Mouse (Mus musculus) forebrain, embryonic 11.5 days (tissue): Measurements from ENCODE around the gene Dgcr6. TPM values are rescaled to one million over a fixed set of nuclear protein-coding genes. Genes with fewer than 3 reads are reported as not detected.
"Not testable (repeated sequence)": the region's sequence is repeated elsewhere in the genome, so short reads cannot be mapped to it uniquely, and the experiment has no call there.

Experiments
- ATAC-seq: fragments of 200-750 bp; cut with Nextera tagmentation; replicated peaks from 2 replicates; pipeline ENCODE4 v1.8.0; 2017; ENCODE audit warnings: moderate TSS enrichment; ENCODE audit not compliant: low FRiP score
- DNase-seq: peaks from one replicate; pipeline ENCODE4 v3.0.0-alpha.2; 2017; ENCODE audit warnings: low spot score
- H3K27ac ChIP-seq: fragments of 300-500 bp; sonication (generic); 2 replicates; pipeline ENCODE4 v1.5.1; 2014; ENCODE audit warnings: low read depth, low read length
- H3K27me3 ChIP-seq: fragments of 300-500 bp; sonication (generic); 2 replicates; pipeline ENCODE4 v1.6.1; 2014; ENCODE audit warnings: mild to moderate bottlenecking, low read length, mixed read lengths; ENCODE audit not compliant: control insufficient read depth, insufficient read depth
- H3K36me3 ChIP-seq: fragments of 300-500 bp; sonication (generic); 2 replicates; pipeline ENCODE4 v1.6.1; 2014; ENCODE audit warnings: mild to moderate bottlenecking, low read length, moderate library complexity, mixed read lengths; ENCODE audit not compliant: control insufficient read depth, insufficient read depth
- H3K4me1 ChIP-seq: fragments of 300-500 bp; sonication (generic); replicated peaks from 2 replicates; pipeline ENCODE4 v1.6.1; 2014; ENCODE audit warnings: low read length, mixed read lengths; ENCODE audit not compliant: control insufficient read depth, insufficient read depth
- H3K4me2 ChIP-seq: fragments of 300-500 bp; sonication (generic); 2 replicates; pipeline ENCODE4 v1.6.1; 2014; ENCODE audit warnings: low read depth, mild to moderate bottlenecking, low read length, moderate library complexity, mixed read lengths; ENCODE audit not compliant: severe bottlenecking
- H3K4me3 ChIP-seq: fragments of 300-500 bp; sonication (generic); 2 replicates; pipeline ENCODE4 v1.5.1; 2014; ENCODE audit warnings: low read depth, low read length
- H3K9ac ChIP-seq: fragments of 300-500 bp; sonication (generic); 2 replicates; pipeline ENCODE4 v1.6.1; 2014; ENCODE audit warnings: low read length
- H3K9me3 ChIP-seq: fragments of 300-500 bp; sonication (generic); 2 replicates; pipeline ENCODE4 v1.6.1; 2016; ENCODE audit warnings: low read length, mixed read lengths; ENCODE audit not compliant: control insufficient read depth
- WGBS: fragments of 180-500 bp; shearing (Covaris S2); extraction: QIAGEN DNeasy Blood & Tissue Kit; methylation state at CpG from one replicate; pipeline ENCODE4 v1.1.7; 2014; 5-methylcytosine and 5-hydroxymethylcytosine counted together
- polyA plus RNA-seq: library from polyadenylated mRNA; unstranded; fragments of >200 nt; fragmentation: Nextera tagmentation; extraction: Ambion mirVana; gene quantifications from 2 replicates; pipeline ENCODE4 v1.2.1, GENCODE M21; 2014

The Dgcr6 gene
- polyA plus RNA-seq = 134 and 148 TPM in 2 replicates

DNA sequence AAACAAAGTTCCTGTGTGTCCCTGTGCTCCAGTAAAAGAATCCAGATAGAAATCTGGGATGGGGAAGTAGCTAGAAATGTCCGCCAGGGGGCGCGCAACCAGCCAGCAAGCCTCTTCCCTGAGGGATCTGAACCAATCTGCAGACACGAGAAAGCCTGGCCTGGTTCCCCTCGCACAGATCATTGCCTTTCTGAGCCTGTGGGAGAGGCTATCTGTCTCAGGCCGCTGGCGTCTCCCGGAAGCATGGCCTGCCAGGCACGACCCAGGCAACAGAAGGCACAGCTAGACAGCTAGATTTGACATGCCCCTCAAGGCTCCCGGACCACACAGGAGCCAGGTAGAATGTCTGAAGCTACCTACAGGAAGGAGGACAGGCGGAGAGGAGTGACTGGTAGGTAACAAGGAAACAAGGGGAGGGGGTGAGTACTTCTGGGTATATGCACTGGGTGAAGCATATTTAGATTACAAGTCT is at the start of gene Dgcr6:
Dgcr6 (plus strand) TSS at position 130 of the 472 bp plus-strand sequence.
- DNase-seq (peak; percentile 91), ATAC-seq (peak; percentile 60; the same call in 1 of the 2 replicates)
- Histone ChIP-seq H3K36me3 (no peaks in the 10 kb centered on the region), H3K4me1 (no peaks in the 10 kb centered on the region), H3K4me2 (no peak within 1 kb of the TSS), H3K9me3 (no peaks in the 10 kb centered on the region), H3K27ac (no peak within 1 kb of the TSS), H3K27me3 (no peaks in the 10 kb centered on the region), H3K9ac (0 out of 2 replicates have a peak within 1 kb of the TSS, but pooled peaks have one; percentile 39), H3K4me3 (no peak within 1 kb of the TSS)
- 13% methylated on average over 11 of the region's 11 CpGs for WGBS

DNA sequence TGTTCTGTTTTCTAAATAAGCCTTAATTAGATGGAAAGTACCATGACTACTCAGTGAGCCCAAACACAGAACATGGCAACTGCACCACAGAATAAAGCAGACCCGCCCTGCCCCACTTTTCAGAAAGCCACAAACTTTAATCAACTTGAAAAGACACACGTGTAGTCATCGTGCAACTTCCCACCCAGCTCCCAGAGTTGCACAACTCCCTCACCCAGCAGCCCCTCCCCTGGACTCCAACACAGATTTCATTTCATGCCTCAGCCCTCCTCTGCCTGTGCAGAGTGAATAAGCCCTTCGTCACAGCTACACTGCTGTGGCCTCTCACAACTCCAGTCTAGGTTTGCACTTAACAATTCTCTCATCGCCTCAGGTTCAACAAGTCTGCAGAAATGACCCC is 48.1 kb upstream of the Dgcr6 start:
- H3K27ac ChIP-seq = no peak overlapping the region
- ATAC-seq = no peak
- H3K4me1 ChIP-seq = no peaks in the 10 kb centered on the region

DNA sequence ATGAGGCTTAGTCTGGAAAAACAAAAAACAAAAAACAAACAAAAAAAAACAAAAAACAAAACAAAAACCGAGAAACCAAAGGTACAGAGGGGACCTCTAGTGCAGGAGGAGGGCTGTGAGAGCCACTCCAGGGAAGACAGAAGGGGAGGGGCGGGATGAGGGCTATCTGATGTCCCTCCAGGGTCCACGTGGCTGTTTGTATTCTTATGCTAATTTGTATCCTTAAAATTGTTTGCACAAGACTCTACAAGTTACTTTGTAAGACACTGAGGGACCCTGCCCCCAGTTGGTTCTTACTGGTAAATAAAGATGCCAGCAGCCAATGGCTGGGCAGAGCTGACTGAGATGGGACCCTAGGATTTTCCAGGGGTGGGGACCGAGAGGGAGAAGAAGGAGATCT is 45.6 kb upstream of the Dgcr6 start:
- Histone ChIP-seq H3K4me1 (no peaks in the 10 kb centered on the region), H3K4me2 (no peak overlapping the region), H3K27ac (no peak overlapping the region), H3K27me3 (no peaks in the 10 kb centered on the region), H3K4me3 (no peak overlapping the region), H3K9ac (no peak overlapping the region), H3K9me3 (no peaks in the 10 kb centered on the region), H3K36me3 (no peaks in the 10 kb centered on the region)
- DNase-seq (no peak), ATAC-seq (no peak)
- 37% methylated on average over 4 of the region's 4 CpGs for WGBS

More for the DNA sequence above, 48.1 kb upstream of the Dgcr6 start:
- Histone ChIP-seq H3K9ac (no peak overlapping the region), H3K27me3 (no peaks in the 10 kb centered on the region), H3K4me3 (no peak overlapping the region), H3K36me3 (no peaks in the 10 kb centered on the region), H3K9me3 (no peaks in the 10 kb centered on the region), H3K4me2 (no peak overlapping the region)
- DNase-seq = no peak
- WGBS = 64% methylated on average over 5 of the region's 5 CpGs

DNA sequence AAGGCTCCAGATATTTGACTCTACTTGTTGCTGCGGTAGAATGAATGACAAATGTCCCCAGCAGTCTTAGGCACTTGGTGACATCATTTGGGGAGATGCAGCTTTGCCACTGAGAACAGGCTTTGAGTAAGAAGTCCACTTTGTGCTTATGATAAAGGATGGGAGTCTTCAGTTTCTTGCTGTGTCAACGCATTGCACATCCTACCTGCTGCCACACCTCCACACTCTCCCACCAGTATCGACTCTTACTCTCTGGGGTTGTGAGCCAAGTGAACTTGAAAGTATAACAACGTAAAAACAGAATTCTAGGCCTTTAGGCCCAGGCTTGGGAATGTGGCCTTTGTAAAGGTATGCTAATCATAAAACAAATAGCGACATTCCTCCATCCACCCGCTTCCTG is 41.6 kb upstream of the Dgcr6 start:
- no peak for DNase-seq
- H3K36me3 ChIP-seq = no peaks in the 10 kb centered on the region

DNA sequence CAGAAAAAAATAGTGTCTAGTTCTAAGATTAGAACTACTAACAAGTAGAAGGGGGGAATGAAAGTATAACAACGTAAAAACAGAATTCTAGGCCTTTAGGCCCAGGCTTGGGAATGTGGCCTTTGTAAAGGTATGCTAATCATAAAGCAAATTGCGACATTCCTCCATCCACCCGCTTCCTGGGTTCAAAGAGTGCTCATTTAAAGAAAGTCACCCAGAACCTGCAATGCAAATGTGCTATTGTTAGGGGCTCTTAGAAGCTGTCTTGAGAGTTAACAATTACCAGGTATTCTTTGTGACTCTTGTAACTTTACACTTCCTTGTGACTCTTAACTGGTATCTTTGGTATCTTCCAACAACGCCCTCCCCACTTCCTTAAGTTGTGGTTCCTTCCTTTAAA is 36.2 kb upstream of the Dgcr6 start:
- H3K27ac ChIP-seq, H3K4me3 ChIP-seq, H3K9ac ChIP-seq, H3K9me3 ChIP-seq, H3K27me3 ChIP-seq, H3K4me2 ChIP-seq, ATAC-seq, DNase-seq, H3K36me3 ChIP-seq, H3K4me1 ChIP-seq: not testable (repeated sequence)
- WGBS = 74% methylated on average over 4 of the region's 4 CpGs

More for the DNA sequence above, 41.6 kb upstream of the Dgcr6 start:
- WGBS = 76% methylated on average over 6 of the region's 6 CpGs
- Histone ChIP-seq H3K27ac (no peak overlapping the region), H3K4me1 (no peaks in the 10 kb centered on the region), H3K27me3 (no peaks in the 10 kb centered on the region), H3K4me2 (no peak overlapping the region), H3K4me3 (no peak overlapping the region), H3K9me3 (no peaks in the 10 kb centered on the region), H3K9ac (no peak overlapping the region)
- no peak for ATAC-seq

DNA sequence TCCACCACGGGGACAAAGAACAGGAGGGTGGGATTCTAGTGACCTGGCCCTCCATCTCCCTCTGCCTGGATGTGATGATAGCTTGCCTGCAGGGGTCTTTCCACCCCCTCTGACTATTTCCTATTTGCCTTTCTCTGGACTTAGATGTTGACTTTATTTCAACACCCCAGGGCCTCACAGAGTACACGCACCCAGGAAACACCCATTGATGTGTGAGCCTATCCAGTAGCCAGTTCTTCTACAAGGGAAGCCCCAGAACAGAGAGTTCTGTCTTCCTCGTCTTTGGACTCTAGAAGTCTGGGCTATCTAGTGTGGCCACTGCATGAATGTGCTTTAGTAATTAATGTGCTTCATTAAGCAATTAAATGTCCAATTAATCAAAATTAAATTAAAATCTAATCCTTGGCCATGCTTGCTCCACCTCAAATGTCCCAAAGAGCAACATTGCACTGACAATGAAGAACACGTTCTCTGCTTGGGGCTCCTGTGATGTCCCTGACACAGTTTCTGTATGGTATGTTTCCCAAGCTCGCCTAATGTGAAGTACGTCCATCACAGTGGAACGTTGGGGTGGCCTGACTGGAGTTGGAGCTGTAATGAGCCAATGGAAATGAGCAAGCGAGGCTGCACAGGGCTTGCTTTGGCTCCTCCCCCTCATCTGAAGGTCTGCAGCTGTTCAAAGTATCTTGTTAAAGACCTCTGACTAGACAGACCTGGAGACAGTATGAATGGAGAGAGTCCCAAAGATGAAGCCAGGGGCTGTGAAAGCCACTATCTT is 29.7 kb upstream of the Dgcr6 start:
- Histone ChIP-seq H3K36me3 (no peaks in the 10 kb centered on the region), H3K9me3 (no peaks in the 10 kb centered on the region), H3K4me2 (no peak overlapping the region), H3K27ac (no peak overlapping the region), H3K9ac (no peak overlapping the region), H3K27me3 (no peaks in the 10 kb centered on the region), H3K4me3 (no peak overlapping the region), H3K4me1 (no peaks in the 10 kb centered on the region)
- 82% methylated on average over 8 of the region's 8 CpGs for WGBS
- DNase-seq (no peak), ATAC-seq (no peak)

DNA sequence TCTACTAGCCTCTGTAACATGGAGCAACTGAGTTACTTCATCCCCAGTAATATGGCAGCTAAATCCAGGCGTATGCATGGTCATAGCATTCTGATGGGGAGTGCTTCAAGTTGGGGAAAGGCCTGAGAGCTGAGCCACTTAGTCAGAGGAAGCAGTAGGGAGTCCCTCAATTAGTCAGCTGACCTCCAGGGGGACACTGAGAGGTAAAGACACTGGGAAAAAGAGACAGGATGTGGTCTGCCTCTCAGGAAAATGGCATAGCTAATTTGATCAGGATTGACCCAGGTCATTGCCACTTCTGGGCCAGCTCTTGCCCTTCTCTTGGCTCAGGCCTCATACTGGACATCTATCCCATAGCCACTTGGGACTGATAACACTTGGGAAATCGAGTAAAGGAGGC is 25.3 kb upstream of the Dgcr6 start:
- Histone ChIP-seq H3K4me3 (no peak overlapping the region), H3K9ac (no peak overlapping the region), H3K9me3 (no peaks in the 10 kb centered on the region), H3K36me3 (no peaks in the 10 kb centered on the region), H3K4me2 (no peak overlapping the region), H3K4me1 (no peaks in the 10 kb centered on the region), H3K27ac (no peak overlapping the region), H3K27me3 (no peaks in the 10 kb centered on the region)
- 56% methylated on average over 2 of the region's 2 CpGs for WGBS
- ATAC-seq = no peak
- DNase-seq = no peak

DNA sequence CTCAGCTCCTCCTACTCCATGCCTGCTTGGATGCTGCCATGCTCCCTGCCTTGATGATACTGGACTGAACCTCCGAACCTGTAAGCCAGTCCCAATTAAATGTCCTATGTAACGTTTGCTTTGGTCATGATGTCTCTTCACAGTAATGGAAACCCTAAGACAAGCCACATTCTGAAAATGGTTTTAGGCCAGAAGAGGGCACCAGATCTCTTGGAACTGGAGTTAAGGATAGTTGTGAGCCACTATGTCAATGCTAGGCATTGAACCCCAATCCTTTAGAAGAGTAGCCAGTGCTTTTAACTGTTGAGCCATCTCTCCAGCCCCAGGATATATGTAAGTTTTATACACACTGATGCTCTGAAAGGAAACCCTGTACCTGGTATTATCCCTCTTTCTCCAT is 20.9 kb upstream of the Dgcr6 start:
- ATAC-seq = no peak
- Histone ChIP-seq H3K9ac (no peak overlapping the region), H3K27ac (no peak overlapping the region), H3K36me3 (no peaks in the 10 kb centered on the region), H3K4me3 (no peak overlapping the region), H3K27me3 (no peaks in the 10 kb centered on the region), H3K9me3 (no peaks in the 10 kb centered on the region), H3K4me2 (no peak overlapping the region), H3K4me1 (no peaks in the 10 kb centered on the region)
- 43% methylated on average over 2 of the region's 2 CpGs for WGBS
- DNase-seq = no peak

DNA sequence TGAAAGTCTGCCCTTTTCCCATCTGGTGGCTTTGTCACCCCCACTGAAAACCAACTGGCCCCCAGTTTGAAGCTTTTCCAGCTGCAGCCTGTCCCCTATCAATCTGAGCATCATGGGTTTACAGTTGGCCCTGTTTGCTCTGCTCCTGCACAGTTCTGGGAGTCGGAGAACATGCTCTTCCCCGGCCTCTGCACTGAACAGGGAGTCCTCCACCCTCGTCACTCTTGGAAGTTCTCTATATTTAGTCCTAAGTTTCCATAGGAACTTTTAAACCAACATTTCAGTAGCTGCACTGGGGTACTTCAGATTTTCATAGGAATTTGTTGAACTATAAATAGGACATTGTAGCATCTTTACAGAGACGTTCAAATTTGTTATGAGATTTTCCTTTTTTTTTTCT is 19.4 kb upstream of the Dgcr6 start:
- Histone ChIP-seq H3K4me2 (no peak overlapping the region), H3K27ac (no peak overlapping the region), H3K36me3 (no peaks in the 10 kb centered on the region), H3K9me3 (no peaks in the 10 kb centered on the region), H3K9ac (no peak overlapping the region), H3K4me3 (no peak overlapping the region), H3K27me3 (no peaks in the 10 kb centered on the region), H3K4me1 (no peaks in the 10 kb centered on the region)
- DNase-seq = no peak
- ATAC-seq = no peak
- WGBS = 80% methylated on average over 4 of the region's 4 CpGs
